Mouse (Mus musculus) adipose tissue, adult 10 weeks (tissue): Measurements from ENCODE around the gene Gm10801. TPM values are rescaled to one million over a fixed set of nuclear protein-coding genes. Genes with fewer than 3 reads are reported as not detected.

Experiments
- polyA plus RNA-seq: library from polyadenylated mRNA; stranded (reverse); fragments of 350-450 nt; fragmentation: Illumina TruSeq; extraction: RNeasy Lipid Tissue Mini Kit (QIAGEN cat#74804); gene quantifications from one replicate; pipeline ENCODE4 v1.2.3, GENCODE M21; 2014; ENCODE audit warnings: low read depth, low replicate concordance

Gm10801 gene
- not detected for polyA plus RNA-seq

DNA sequence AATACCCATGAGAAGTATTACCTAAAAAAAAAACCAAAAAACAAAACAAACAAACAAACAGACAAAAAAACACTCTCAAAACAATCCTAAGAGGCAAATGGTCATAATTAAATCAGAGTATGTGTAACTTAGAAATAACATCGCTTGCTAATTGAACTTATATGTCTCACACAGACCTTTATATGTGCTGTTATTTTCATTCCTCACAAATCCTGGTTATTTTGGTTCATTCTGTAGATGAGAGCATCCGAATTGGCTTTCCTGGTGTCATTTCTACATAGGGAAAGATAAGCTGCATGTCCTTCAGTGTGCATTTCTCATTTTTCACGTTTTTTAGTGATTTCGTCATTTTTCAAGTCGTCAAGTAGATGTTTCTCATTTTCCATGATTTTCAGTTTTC is at the start of gene Gm10801:
Gene Gm10801 (plus strand): TSS at position 301 of the 400 bp plus-strand sequence.

DNA sequence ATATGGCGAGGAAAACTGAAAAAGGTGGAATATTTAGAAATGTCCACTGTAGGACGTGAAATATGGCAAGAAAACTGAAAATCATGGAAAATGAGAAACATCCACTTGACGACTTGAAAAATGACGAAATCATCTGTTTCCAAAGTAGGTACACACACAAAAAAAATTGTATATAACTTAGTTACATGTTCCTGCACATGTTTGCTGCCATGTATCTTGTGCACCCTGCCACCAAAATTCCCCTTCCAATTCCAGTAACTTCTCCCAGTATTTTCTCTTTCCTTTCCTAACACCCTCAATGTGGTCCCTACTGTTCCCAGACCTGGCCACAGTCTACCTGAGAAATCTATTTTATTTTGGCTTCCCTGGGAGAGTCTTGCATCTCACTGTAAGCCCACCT is 5.2 kb downstream of the Gm10801 start, which contains the start of gene Gm10800:
Gene Gm10800 (minus strand): TSS at position 101 of the 400 bp plus-strand sequence.

Other genes with a start within 250 kb of the Gm10801 start
- not detected for gene Gm10800, start 5.1 kb downstream of the Gm10801 start, polyA plus RNA-seq